Mouse (Mus musculus): ENCODE measurements around the gene Cldn7. TPM values are rescaled to one million over a fixed set of nuclear protein-coding genes. Genes with fewer than 3 reads are reported as not detected.

Gene Cldn7
- polyA plus RNA-seq, 1 experiment from 2014 or later, result 397 TPM

DNA sequence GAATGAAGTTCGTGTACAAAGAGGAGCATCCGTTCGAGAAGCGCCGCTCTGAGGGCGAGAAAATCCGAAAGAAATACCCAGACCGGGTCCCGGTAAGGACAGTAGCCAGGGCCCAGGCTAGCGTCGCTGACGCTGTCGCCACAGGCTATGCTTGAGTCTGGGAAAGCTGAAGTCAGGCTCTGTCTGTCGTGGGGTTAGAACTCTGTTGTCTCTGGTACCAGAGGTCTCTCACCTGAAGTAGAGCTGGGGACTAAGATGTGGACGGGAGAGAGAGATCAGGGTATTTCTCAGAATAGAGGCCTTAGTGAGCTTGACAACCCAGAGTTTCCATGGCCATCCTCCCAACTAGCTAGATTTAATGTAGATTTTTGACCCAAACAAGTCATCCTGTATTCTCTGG, 27.1 kb downstream of the Cldn7 start:
- WGBS, result under 1% methylated on average over 15 of the region's 15 CpGs
- Histone ChIP-seq H3K4me2 (ENCODE audit: low read depth, low read length) (peak overlapping the region; percentile 73), H3K27me3 (ENCODE audit: control insufficient read depth, insufficient read depth, low read length) (no peaks in the 10 kb centered on the region), H3K36me3 (ENCODE audit: control insufficient read depth, insufficient read depth, low read length) (peaks cover 28% of the 10 kb centered on the region), H3K4me1 (ENCODE audit: control insufficient read depth, insufficient read depth, low read length) (peaks cover 24% of the 10 kb centered on the region), H3K27ac (ENCODE audit: low read length) (peak overlapping the region; percentile 96), H3K4me3 (replicated peaks; ENCODE audit: low read length) (peak overlapping the region; percentile 96), H3K9me3 (replicated peaks; ENCODE audit: control insufficient read depth, low read length) (no peaks in the 10 kb centered on the region), H3K9ac (ENCODE audit: low read length) (peak overlapping the region; percentile 98)
- no peak for ATAC-seq (ENCODE audit: insufficient read depth, low FRiP score)

DNA sequence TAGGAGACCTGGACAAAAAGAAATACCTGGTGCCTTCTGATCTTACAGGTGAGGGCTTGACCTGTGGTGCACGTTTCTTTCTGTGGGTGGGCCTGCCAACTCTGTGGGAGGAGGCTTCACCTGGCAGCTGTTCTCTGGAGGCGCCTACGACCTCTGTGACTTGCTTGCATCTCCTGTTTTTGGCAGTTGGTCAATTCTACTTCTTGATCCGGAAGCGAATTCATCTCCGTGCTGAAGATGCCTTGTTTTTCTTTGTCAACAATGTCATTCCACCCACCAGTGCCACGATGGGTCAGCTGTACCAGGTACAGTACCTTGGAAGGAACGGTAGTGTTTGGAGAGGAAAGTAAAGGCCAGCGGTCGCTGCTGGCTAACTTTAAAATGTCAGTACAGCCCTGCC, 27.8 kb downstream of the Cldn7 start:
- peaks cover 26% of the 10 kb centered on the region for H3K36me3 ChIP-seq (ENCODE audit: control insufficient read depth, insufficient read depth, low read length)
- H3K4me3 ChIP-seq (replicated peaks; ENCODE audit: low read length), result peak overlapping the region; percentile 96
- H3K4me2 ChIP-seq (ENCODE audit: low read depth, low read length), result peak overlapping the region; percentile 73
- ATAC-seq (ENCODE audit: insufficient read depth, low FRiP score), result no peak
- no peaks in the 10 kb centered on the region for H3K27me3 ChIP-seq (ENCODE audit: control insufficient read depth, insufficient read depth, low read length)
- H3K9me3 ChIP-seq (replicated peaks; ENCODE audit: control insufficient read depth, low read length), result no peaks in the 10 kb centered on the region
- peaks cover 24% of the 10 kb centered on the region for H3K4me1 ChIP-seq (ENCODE audit: control insufficient read depth, insufficient read depth, low read length)
- WGBS, result 74% methylated on average over 10 of the region's 10 CpGs
- no peak overlapping the region for H3K27ac ChIP-seq (ENCODE audit: low read length)
- peak overlapping the region; percentile 98 for H3K9ac ChIP-seq (ENCODE audit: low read length)

DNA sequence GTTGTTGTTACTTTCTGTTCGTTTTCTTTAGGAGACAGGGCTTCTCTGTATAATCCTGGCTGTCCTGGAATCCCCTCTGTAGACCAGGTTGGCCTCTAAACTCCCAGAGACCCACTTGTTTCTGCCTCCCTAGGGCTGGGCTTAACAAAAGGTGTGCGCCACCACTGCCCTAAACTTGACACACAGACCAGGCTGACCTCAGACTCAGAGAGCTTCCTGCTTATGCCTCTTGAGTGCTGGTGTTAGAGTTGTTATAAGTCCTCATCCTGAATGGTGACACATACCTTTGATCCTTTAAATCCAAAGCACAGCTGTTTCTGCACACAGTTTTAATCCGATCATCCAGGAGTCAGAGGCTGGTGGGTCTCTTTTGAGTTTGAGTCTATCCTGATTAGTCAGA, 28.4 kb downstream of the Cldn7 start:
- WGBS, result 85% methylated on average over 3 of the region's 3 CpGs
- H3K27me3 ChIP-seq (ENCODE audit: control insufficient read depth, insufficient read depth, low read length), result no peaks in the 10 kb centered on the region
- H3K4me2 ChIP-seq (ENCODE audit: low read depth, low read length), result peak overlapping the region; percentile 73
- no peaks in the 10 kb centered on the region for H3K9me3 ChIP-seq (replicated peaks; ENCODE audit: control insufficient read depth, low read length)
- peak overlapping the region; percentile 98 for H3K9ac ChIP-seq (ENCODE audit: low read length)
- peaks cover 26% of the 10 kb centered on the region for H3K36me3 ChIP-seq (ENCODE audit: control insufficient read depth, insufficient read depth, low read length)
- H3K4me1 ChIP-seq (ENCODE audit: control insufficient read depth, insufficient read depth, low read length), result peaks cover 27% of the 10 kb centered on the region
- H3K27ac ChIP-seq (ENCODE audit: low read length), result no peak overlapping the region
- H3K4me3 ChIP-seq (replicated peaks; ENCODE audit: low read length), result peak overlapping the region; percentile 96; the same call in 1 of the 2 replicates
- ATAC-seq (ENCODE audit: insufficient read depth, low FRiP score), result no peak

DNA sequence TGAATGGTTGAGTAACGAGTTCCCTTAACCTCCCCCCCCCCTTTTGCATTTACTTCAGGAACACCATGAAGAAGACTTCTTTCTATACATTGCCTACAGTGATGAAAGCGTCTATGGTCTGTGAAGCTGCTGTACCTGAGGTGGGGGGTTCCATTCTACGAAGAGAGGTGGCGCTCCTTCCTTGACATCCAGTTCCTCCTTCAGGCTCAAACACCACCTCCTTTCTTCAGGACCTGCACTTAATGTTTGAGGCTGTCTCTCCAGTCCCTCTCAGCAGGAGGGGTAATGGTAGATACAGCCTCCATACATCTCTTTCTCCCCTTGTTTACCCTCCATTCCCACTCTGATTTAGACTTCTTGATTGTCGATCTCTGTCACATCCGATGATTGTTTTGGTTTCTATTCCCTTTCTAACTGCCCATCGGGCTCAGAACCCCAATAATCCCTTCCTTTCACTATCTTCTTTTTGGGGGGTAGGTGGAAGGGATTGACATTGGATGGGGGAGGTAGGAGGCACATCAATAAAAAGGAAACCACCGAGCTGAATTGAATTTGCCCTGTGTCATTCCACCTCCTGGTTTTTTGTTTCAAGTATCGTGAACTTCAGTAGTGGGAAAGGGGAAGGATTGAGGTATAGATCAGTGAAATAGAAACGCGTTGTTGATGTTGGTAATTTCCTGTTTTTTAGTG, 30.0 kb downstream of the Cldn7 start:
- no peak overlapping the region for H3K27ac ChIP-seq (ENCODE audit: low read length)
- H3K9ac ChIP-seq (ENCODE audit: low read length), result no peak overlapping the region
- peaks cover 17% of the 10 kb centered on the region for H3K36me3 ChIP-seq (ENCODE audit: control insufficient read depth, insufficient read depth, low read length)
- no peak for ATAC-seq (ENCODE audit: insufficient read depth, low FRiP score)
- 77% methylated on average over 11 of the region's 11 CpGs for WGBS
- no peaks in the 10 kb centered on the region for H3K9me3 ChIP-seq (replicated peaks; ENCODE audit: control insufficient read depth, low read length)
- H3K4me3 ChIP-seq (replicated peaks; ENCODE audit: low read length), result peak overlapping the region; percentile 75
- H3K4me2 ChIP-seq (ENCODE audit: low read depth, low read length), result peak overlapping the region; percentile 45
- H3K27me3 ChIP-seq (ENCODE audit: control insufficient read depth, insufficient read depth, low read length), result no peaks in the 10 kb centered on the region
- H3K4me1 ChIP-seq (ENCODE audit: control insufficient read depth, insufficient read depth, low read length), result peaks cover 28% of the 10 kb centered on the region

DNA sequence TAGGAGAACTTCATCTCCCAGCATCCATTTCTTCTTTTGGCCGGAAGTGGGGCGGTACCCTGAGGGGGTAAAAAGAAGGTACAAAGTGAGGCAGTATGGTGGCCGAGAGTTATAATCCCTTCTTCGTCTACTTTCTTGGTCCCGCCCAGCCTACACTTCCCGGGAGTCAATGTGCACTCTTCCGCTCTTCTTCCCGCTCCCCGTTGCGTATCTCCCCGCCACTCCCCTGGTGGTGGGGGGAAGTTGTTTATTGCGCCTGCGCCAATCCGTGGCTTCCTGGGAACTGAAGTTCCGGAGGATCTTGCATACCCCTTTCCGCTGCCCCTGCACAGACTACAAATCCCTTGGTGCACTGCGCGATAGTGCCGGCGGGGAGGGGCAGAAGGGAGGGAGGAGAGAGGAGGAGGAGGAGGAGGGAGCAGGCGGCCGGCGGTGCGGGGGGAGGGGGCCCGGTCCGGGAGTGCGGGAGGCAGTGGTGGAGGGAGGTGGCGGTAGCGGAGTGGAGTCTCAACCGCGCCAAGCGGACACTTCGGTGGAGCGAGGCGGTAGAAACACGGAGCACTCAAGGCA, 30.9 kb downstream of the Cldn7 start, which contains the start of gene Phf23:
Gene Phf23 (plus strand): TSS at position 387 of the 570 bp plus-strand sequence.
- WGBS, result under 1% methylated on average over 36 of the region's 36 CpGs
- Histone ChIP-seq H3K27me3 (ENCODE audit: control insufficient read depth, insufficient read depth, low read length) (no peaks in the 10 kb centered on the region), H3K9ac (ENCODE audit: low read length) (peak within 1 kb of the TSS; percentile 89), H3K27ac (ENCODE audit: low read length) (peak within 1 kb of the TSS; percentile 99), H3K9me3 (replicated peaks; ENCODE audit: control insufficient read depth, low read length) (no peaks in the 10 kb centered on the region), H3K36me3 (ENCODE audit: control insufficient read depth, insufficient read depth, low read length) (peaks cover 16% of the 10 kb centered on the region), H3K4me1 (ENCODE audit: control insufficient read depth, insufficient read depth, low read length) (peaks cover 27% of the 10 kb centered on the region), H3K4me2 (ENCODE audit: low read depth, low read length) (peak within 1 kb of the TSS; percentile 58), H3K4me3 (replicated peaks; ENCODE audit: low read length) (peak within 1 kb of the TSS; percentile 75)
- ATAC-seq (ENCODE audit: insufficient read depth, low FRiP score), result peak; percentile 86

DNA sequence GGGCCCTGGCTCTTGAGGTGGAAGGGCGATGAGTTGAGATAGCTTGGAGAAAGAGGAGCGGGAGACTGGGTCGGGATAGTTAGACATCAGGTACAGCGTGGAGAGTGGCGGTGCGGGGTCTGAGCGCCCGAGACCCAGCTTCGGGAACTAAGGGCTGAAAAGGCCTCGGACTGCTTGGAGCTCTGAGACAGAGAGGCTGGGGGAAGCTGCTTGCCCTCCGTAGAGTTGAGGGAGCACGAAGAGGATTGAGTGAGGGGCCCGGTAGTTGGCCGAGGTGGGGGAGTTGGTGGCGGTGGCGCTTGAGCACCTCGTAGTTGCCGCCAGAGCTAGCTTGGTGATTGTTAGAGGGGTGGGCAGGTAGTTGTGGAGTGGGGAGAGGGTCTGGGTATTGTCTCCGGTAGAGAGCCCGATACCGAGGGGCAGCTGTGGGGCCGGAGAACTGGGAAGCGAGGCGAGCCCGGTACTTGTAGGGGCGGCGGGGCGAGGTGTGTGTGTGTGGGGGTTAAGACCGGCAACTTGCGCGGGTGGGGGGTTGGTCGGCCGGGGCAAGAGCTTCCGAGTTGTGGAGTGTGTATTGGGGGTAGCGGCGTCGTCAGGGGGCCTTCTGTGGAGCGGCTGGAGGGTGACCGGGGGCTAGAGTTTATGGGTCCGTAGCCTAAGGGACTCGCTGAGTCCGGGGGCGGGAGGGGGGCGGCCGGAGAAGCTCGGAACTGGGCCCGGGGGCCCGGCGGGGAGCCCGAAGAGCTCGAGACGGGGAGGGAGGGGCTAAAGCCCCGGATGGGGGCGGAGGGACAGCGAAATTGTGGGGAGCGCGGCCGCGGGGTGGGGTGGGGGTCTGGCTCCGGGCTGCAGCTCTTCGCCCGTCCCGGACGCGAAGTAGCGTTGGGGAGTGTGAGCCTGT, 31.8 kb downstream of the Cldn7 start:
- H3K9me3 ChIP-seq (replicated peaks; ENCODE audit: control insufficient read depth, low read length), result no peaks in the 10 kb centered on the region
- H3K4me1 ChIP-seq (ENCODE audit: control insufficient read depth, insufficient read depth, low read length), result peaks cover 28% of the 10 kb centered on the region
- H3K27me3 ChIP-seq (ENCODE audit: control insufficient read depth, insufficient read depth, low read length), result no peaks in the 10 kb centered on the region
- H3K4me2 ChIP-seq (ENCODE audit: low read depth, low read length), result peak overlapping the region; percentile 58
- ATAC-seq (ENCODE audit: insufficient read depth, low FRiP score), result peak; percentile 6; the same call in 1 of the 2 replicates
- H3K9ac ChIP-seq (ENCODE audit: low read length), result peak overlapping the region; percentile 89
- H3K36me3 ChIP-seq (ENCODE audit: control insufficient read depth, insufficient read depth, low read length), result peaks cover 16% of the 10 kb centered on the region
- WGBS, result under 1% methylated on average over 59 of the region's 66 CpGs
- peak overlapping the region; percentile 75 for H3K4me3 ChIP-seq (replicated peaks; ENCODE audit: low read length)
- peak overlapping the region; percentile 99 for H3K27ac ChIP-seq (ENCODE audit: low read length)

DNA sequence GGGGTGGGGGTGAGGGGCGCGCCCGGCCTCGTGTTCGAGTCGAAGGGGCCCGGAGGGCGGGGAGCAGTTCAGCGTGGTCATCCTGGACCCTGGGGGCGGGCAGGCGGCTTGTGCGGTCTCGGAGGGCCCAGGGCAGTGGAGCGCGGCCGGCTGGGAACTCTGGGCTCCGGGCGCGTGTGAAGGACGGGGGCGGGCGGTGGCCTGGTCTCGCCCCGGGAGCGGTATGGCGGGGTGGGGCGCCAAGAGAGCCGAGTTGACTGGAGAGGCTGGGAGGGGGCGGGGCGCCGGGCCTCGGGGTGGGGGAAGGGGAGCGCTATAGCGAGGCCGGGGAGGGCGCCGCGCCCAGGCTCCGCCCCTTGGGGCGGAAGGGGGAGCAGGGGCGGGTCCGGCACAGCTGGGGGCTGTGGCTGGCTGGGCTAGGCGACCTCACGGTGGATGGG, 32.5 kb downstream of the Cldn7 start:
- peak overlapping the region; percentile 75 for H3K4me3 ChIP-seq (replicated peaks; ENCODE audit: low read length)
- peak overlapping the region; percentile 58 for H3K4me2 ChIP-seq (ENCODE audit: low read depth, low read length)
- H3K27ac ChIP-seq (ENCODE audit: low read length), result peak overlapping the region; percentile 99
- under 1% methylated on average over 43 of the region's 44 CpGs for WGBS
- ATAC-seq (ENCODE audit: insufficient read depth, low FRiP score), result peak; percentile 62
- no peaks in the 10 kb centered on the region for H3K27me3 ChIP-seq (ENCODE audit: control insufficient read depth, insufficient read depth, low read length)
- no peaks in the 10 kb centered on the region for H3K9me3 ChIP-seq (replicated peaks; ENCODE audit: control insufficient read depth, low read length)
- peaks cover 16% of the 10 kb centered on the region for H3K36me3 ChIP-seq (ENCODE audit: control insufficient read depth, insufficient read depth, low read length)
- peaks cover 35% of the 10 kb centered on the region for H3K4me1 ChIP-seq (ENCODE audit: control insufficient read depth, insufficient read depth, low read length)
- H3K9ac ChIP-seq (ENCODE audit: low read length), result peak overlapping the region; percentile 89

DNA sequence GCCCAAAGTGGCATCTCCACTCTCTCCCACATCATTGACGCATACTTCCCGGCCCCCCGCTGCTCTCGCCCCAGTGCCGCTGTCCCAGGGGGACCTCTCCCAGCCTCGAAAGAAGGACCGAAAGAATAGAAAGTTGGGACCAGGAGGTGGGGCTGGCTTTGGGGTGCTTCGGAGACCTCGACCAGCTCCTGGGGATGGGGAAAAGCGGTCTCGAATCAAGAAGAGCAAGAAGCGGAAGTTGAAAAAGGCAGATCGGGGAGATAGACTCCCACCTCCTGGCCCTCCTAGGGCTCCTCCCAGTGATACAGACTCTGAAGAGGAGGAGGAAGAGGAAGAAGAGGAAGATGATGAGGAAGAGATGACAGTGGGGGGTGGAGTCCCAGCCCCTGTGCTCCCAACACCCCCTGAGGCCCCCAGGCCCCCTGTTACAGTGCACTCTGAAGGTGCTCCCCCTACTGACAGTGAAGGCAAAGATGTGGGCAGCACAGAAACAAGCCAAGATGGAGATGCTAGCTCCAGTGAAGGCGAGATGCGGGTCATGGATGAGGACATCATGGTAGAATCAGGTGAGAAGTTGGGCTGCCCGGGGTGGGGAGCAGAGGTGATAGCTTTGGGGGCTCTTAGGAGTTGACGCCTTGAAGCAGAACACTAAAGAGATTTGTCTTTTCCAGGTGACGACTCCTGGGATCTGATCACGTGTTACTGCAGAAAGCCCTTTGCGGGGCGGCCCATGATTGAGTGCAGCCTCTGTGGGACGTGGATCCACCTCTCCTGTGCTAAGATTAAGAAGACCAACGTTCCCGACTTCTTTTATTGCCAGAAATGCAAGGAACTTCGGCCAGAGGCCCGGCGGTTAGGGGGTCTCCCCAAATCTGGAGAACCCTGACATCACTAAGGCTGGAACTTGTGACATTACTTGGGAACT, 34.2 kb downstream of the Cldn7 start:
- Histone ChIP-seq H3K27ac (ENCODE audit: low read length) (no peak overlapping the region), H3K36me3 (ENCODE audit: control insufficient read depth, insufficient read depth, low read length) (peaks cover 16% of the 10 kb centered on the region), H3K4me2 (ENCODE audit: low read depth, low read length) (no peak overlapping the region), H3K27me3 (ENCODE audit: control insufficient read depth, insufficient read depth, low read length) (no peaks in the 10 kb centered on the region), H3K9ac (ENCODE audit: low read length) (no peak overlapping the region), H3K9me3 (replicated peaks; ENCODE audit: control insufficient read depth, low read length) (no peaks in the 10 kb centered on the region), H3K4me3 (replicated peaks; ENCODE audit: low read length) (no peak overlapping the region), H3K4me1 (ENCODE audit: control insufficient read depth, insufficient read depth, low read length) (peaks cover 34% of the 10 kb centered on the region)
- 91% methylated on average over 27 of the region's 27 CpGs for WGBS
- ATAC-seq (ENCODE audit: insufficient read depth, low FRiP score), result no peak

Data from stomach, embryonic 16.5 days (tissue).